Mouse (Mus musculus): ENCODE measurements around the gene Srsf4.

Srsf4 gene

DNA sequence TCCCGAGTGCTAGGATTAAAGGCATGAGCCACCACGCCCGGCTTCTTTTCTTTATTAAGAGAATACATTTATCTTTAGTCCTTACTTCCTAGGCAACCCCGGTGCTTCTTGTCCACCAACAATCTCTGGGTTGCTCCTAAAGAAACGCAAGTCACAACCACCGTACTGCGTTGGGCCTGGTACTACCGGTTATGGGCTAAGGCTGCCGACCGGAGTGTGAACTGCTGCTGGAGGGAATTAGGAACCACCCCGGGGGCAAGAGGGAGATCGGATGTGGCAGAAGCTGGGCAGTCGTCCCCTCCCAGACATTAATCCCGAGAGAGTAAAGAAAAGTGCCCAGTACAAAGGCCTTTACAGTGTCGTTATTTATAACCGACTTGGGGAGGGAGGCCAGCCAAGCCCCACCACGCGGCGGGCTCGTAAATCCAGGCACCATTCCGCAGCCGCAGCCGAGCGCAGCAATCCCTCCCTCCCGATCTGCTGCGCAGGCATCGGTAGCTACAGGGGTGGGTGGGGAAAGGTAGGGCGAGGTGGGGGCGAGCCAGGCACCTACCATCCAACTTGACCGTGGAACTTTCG is 41.6 kb downstream of the Srsf4 start:
- no peak for DNase-seq (ENCODE audit: low spot score)

- DNase-seq (ENCODE audit: low spot score) = no peak
Observed at GRCm38 (mm10) chr4:131915821-131916328, 42.5 kb downstream of the Srsf4 start.

GRCm38 (mm10) chr4:131916425-131916824 is 43.0 kb downstream of the Srsf4 start:
- DNase-seq (ENCODE audit: low spot score) = peak; percentile 63

DNA sequence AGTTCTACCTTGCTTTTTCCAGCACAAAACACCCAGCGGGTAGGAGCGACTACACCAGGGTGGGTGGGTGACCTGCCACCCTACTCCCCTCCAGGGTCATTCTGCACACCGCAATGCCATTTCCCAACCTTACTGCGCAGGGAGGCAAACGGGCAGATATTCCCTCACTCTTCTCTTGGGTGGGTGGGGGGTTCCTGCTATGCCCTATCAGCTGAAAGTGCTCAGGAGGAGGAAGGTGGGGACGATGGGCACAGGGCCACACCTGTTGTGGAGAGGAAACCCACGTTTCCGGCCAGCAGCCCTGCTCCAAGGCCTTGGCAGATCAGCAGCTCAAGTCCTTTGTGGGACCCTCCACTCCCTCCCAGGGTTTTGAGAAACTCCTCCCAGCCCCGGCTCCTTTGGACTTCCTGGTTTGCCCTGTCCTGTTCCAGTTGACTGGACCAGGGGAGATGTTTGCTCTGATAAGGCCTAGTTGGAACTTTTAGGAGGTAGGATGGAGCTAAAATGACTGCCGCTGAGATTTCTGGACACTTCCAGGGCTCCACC is 43.7 kb downstream of the Srsf4 start:
- DNase-seq (ENCODE audit: low spot score) = no peak

DNA sequence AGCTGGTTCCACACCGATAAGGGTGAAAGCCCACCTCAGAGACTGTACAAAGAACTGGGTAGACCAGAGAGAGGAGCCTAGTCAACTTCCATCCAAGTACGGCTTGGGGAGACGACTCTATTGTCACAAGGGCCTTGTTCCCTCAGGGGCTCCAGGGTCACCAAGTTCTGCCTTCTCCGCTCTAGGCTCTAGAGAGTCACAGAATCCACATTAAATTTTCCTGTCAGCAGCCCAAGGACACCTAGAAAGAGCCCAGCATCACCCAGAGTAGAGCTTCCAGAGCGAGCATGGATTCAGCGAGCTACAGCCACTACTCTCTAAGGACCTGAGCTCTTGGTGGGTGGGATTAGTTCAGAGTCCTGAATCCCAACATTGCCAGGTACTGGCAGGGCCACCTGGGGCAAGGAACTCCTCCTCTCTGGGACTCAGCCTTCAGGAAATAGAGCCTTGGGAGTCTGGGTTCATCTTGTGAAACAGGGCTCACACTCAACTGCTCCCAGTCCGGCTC is 44.7 kb downstream of the Srsf4 start:
- no peak for DNase-seq (ENCODE audit: low spot score)

- DNase-seq (ENCODE audit: low spot score) = no peak
Observed at GRCm38 (mm10) chr4:131918711-131919500, 45.5 kb downstream of the Srsf4 start.

DNA sequence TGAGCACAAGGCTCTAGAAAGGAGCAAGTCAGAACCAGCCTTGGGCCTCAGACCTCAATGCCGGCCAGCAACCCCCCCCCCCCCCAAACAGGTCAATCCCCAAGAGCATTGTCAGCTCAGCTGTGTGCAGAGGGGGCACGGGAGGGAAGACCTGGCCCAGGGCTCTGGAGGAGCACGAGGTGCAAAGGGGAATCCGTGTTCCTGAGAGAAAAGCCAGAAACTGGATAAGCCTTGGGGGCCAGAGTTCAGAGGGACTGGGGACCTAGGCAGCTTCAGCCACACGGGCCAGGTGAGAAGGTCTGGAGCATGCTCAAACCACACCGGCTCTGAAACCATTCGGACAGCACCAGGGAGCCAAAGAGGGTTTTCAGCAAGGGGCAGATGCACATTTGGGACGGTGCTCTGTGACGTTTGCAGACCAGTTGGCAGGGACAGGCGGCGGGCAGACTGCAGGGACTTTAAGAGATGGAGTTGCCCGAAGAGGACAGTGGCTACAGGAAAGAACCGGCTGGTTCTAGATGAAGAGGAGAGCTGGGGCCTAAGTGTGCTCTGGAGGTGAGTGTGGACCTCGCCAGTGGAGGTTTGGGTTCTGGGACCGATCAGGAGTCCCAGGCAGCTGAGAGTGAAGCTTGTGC is 46.2 kb downstream of the Srsf4 start:
- DNase-seq (ENCODE audit: low spot score) = no peak

DNA sequence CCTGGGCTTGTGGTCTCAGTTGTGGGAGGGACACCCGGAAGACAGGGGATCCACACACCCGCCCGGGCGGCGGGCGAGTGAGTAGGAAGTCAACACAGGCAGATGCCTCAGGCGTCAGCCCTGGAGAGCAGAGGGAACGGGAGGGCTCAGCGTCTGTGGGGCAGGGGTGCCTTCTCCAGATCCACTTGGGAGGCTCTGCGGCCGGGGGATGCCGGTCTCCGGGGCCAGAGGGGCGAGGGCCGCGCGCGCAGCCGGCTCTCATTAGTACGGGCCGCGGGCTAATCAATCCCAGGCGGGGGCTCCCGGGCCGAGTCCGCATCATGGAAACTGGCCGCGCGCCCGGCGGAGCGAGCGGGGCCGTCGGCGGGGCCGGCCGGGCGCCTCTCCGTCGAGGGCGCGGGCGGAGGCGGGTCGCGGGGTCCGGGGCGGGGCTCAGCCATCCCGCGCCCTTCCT is 46.8 kb downstream of the Srsf4 start:
- DNase-seq (ENCODE audit: low spot score) = no peak

DNA sequence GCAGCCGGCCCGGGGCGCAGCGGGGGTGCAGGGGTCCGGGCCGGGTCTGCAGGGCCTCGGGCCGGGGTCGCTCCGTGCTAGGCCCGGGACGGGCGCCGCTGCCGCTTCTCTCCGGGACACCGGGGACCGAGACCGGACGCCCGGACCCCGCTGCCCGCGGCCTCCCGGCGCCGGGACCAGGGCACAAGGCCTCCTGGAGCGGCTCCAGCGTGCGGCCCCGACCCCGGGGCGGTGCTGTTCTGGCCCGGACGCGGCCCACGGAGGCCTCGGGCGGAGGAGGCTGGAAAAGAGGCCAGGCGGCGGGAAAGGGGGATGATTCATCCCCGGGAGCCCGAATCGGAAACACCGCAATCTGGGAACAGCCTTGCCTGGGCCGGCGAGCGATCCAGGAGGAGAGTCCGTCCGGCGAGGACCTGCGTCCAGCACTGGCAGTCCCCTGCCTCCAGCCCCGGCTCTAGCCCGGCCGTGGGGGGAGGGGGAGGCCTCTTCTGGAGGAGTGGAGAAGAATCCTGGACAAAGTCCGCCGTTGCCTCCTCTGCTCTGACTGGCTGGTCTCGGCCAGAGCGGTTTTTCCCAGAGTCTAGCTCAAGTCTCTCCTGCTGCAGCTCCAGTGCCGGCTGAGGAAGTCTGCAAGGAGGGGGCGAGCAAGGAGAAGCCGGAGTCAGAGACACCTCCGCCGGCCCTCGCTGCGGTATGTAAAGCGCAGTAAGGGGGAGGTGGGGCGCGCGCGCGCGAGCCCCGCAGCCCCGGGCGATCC is 47.4 kb downstream of the Srsf4 start:
- peak; percentile 25 for DNase-seq (ENCODE audit: low spot score)

DNA sequence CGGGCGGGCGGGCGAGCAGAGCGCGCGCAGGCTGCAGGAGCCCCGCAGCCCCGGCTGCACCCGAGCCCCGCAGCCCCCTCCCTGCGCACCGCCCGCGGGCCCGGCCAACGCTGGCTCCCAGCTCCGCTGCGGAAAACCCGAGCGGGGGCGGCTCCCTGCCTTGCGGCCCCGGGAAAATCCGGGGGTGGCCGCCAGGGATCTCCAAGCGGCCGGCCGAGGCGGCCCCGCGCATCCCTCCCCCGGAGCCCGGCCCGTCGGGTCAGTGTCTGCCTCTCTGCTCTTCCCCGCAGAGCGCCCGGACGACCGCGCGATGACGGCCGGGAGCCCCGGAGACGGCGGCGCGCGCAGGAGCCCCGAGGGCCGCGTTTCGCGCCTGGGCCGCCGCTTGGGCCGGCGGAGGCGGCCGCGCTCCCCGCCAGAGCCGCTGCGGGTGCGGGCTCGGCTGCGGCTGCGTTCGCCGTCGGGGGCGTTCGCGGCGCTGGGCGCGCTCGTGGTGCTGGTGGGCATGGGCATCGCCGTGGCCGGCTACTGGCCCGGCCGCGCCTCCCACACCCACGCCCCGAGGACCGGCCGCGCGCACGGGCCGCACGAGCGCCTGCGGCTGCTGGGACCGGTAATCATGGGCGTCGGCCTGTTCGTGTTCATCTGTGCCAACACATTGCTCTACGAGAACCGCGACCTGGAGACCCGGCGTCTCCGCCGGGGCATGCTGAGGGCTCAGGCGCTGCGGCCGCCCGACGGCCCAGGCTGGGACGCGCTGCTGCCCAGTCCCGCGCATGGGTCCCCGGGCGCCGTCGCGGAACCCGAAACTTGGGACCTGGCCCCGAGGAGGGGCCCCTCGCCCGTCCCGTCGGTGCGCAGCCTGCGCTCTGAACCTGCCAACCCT is 48.3 kb downstream of the Srsf4 start, which contains the start of gene Tmem200b:
TSS of gene Tmem200b (plus strand) at position 311 of the 886 bp plus-strand sequence.
- no peak for DNase-seq (ENCODE audit: low spot score)

DNA sequence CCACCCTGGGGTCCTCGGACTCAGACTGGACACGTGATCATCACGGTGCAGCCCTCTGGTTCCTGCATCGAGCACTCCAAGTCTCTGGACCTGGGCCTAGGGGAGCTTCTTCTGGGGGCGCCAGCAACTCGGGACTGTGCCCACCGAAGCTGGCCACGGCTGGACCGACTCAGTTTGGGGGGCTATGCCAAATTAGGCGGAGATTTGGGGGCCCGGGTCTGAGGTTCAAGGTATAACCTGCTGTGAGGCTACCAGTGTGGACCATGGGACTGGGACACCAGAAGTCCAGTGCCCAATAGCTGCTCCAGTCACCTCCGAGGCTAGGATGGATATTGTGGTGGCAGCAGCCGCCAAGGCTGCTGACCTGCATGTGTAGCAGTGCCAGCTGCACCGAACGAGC is 49.0 kb downstream of the Srsf4 start:
- DNase-seq (ENCODE audit: low spot score) = no peak

- no peak for DNase-seq (ENCODE audit: low spot score)
Observed at GRCm38 (mm10) chr4:131924096-131924810, 50.8 kb downstream of the Srsf4 start.

GRCm38 (mm10) chr4:131929146-131929545 is 55.7 kb downstream of the Srsf4 start:
- DNase-seq (ENCODE audit: low spot score) = no peak

- DNase-seq (ENCODE audit: low spot score) = no peak
Observed at GRCm38 (mm10) chr4:131939459-131939858, 66.0 kb downstream of the Srsf4 start.

- no peak for DNase-seq (ENCODE audit: low spot score)
Observed at GRCm38 (mm10) chr4:131940846-131941245, 67.4 kb downstream of the Srsf4 start.

- DNase-seq (ENCODE audit: low spot score) = no peak
Observed at GRCm38 (mm10) chr4:131947848-131948247, 74.4 kb downstream of the Srsf4 start.

DNA sequence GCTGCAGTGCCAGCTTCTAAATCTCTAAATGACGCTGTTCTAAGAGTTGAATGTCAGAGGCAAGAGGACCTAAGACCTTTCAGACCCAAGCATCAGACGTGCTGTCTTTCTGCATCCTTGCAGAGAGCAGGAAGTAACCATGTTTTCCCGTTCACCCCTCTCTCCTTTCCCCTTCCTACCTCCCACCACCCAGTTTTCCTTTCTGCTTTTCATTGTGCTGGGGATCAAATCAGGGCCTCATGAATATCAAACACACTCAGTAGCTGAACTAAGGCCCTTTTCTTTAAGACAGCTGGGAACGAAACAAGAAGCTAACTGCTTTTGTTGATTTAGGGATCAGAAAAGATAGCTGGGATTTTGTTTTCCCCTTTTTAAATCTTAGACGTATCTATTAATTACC is 76.5 kb downstream of the Srsf4 start:
- no peak for DNase-seq (ENCODE audit: low spot score)

GRCm38 (mm10) chr4:131950657-131951056 is 77.2 kb downstream of the Srsf4 start:
- no peak for DNase-seq (ENCODE audit: low spot score)

All from spleen, adult 12 weeks (tissue).